Mouse (Mus musculus) erythroblast, embryonic 14.5 days (primary cell): ENCODE results near the gene Dgkz. TPM values are rescaled to one million over a fixed set of nuclear protein-coding genes. Genes with fewer than 3 reads are reported as not detected.

Source experiments
- H3K27me3 ChIP-seq: 2 replicates; pipeline ENCODE4 v1.6.1; 2012; ENCODE audit warnings: inconsistent platforms; ENCODE audit not compliant: control insufficient read depth
- H3K36me3 ChIP-seq: 2 replicates; pipeline ENCODE4 v1.6.1; 2012; ENCODE audit warnings: mild to moderate bottlenecking, inconsistent platforms; ENCODE audit not compliant: control insufficient read depth
- H3K4me1 ChIP-seq: 2 replicates; pipeline ENCODE4 v1.6.1; 2012; ENCODE audit warnings: inconsistent platforms; ENCODE audit not compliant: control insufficient read depth
- H3K4me3 ChIP-seq: replicated peaks from 2 replicates; pipeline ENCODE3; 2012; ENCODE audit warnings: moderate library complexity, mild to moderate bottlenecking, inconsistent platforms
- H3K9me3 ChIP-seq: 2 replicates; pipeline ENCODE4 v1.6.1; 2012; ENCODE audit warnings: low read length, inconsistent platforms, mixed read lengths; ENCODE audit not compliant: control insufficient read depth
- GATA1 ChIP-seq: IDR thresholded peaks from 2 replicates; pipeline ENCODE4 v1.6.1; 2012; ENCODE audit warnings: low read length, inconsistent platforms, mixed read lengths
- TAL1 ChIP-seq: IDR thresholded peaks from 3 replicates; pipeline ENCODE4 v1.6.1; 2012; ENCODE audit warnings: low read length, inconsistent platforms, mixed read lengths
- polyA plus RNA-seq: library from polyadenylated mRNA; stranded (reverse); fragments of >175 nt; gene quantifications from 2 replicates; pipeline ENCODE4 v1.2.3, GENCODE M21; 2012

Dgkz gene
- polyA plus RNA-seq, 1 experiment: 6.0 TPM

DNA sequence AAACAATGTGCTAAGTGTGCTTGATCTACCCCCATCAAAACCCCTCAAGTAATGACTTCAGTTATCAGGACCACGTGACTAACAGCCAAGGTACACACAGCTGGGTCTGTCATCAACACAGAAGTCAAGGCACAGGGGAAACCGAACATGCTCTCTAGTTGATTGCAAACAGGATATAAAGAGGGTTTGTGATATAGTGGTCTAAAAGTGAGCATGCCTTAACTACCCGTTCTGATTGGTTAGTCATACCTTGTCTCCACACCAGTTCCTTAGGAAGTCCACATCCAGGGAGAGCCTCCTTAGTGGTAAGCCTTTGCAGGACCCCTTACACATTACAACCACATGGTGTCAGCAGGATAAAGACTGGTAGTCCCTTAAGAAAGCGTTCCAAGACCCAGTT is 55.5 kb downstream of the Dgkz start:
- Histone ChIP-seq H3K4me1 (peaks cover 49% of the 10 kb centered on the region), H3K9me3 (no peaks in the 10 kb centered on the region; the same call in 1 of the 2 replicates)

DNA sequence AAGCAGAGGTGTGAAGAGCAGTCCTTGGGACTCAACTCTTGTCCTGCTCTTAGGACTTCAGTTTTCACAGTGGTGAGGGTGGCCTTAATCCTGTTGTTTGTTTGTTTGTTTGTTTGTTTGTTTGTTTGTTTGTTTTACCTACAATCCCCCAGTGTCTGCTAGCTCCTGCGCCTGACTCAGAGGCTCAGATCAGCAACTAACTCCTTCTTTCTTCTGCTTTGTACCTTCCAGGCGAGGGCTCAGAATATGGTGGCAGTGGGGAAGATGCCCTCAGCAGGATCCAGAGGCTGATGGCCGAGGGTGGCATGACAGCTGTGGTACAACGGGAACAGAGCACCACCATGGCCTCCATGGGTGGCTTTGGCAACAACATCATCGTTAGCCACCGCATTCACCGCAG is 58.6 kb downstream of the Dgkz start:
- Histone ChIP-seq H3K4me1 (peaks cover 54% of the 10 kb centered on the region), H3K9me3 (no peaks in the 10 kb centered on the region; the same call in 1 of the 2 replicates), H3K36me3 (peaks cover 65% of the 10 kb centered on the region), H3K4me3 (no peak overlapping the region), H3K27me3 (peaks cover 22% of the 10 kb centered on the region)
- TF ChIP-seq GATA1: no peak
- TF ChIP-seq TAL1: no peak

More for the DNA sequence above, 55.5 kb downstream of the Dgkz start:
- Histone ChIP-seq H3K36me3 (peaks cover 36% of the 10 kb centered on the region), H3K4me3 (no peak overlapping the region), H3K27me3 (peaks cover 52% of the 10 kb centered on the region)
- TF ChIP-seq GATA1 (no peak), TAL1 (no peak)

DNA sequence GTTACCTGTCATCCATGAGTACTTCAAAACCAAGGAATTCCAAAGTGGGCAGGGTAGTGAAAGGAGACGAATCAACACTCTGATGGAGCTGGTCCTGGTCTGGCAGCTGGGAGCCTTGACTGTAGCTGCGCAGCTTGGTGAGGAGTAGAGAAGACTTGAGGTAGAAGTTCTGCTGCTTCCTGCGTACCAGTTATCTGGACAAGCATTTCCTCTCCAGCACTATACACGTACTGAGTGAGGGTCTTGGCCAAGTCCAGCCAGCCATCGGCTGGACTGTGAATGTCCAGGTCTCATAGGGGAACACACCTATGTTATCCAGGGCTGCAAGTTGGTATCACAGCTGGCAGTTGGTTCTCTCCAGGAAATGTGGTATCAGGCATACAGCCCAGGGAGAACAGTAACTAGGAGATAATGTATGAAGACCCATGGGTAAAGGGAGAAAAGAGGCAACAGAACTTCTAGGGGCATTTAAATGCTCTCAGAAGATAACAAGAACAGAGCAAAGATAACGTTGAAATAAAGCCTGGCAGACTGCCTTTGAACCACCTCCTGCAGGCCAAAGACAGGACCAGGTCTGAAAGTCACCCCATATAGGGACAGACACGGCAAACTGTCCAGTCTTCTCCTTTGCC is 59.2 kb downstream of the Dgkz start:
- Histone ChIP-seq H3K4me3 (no peak overlapping the region), H3K36me3 (peaks cover 71% of the 10 kb centered on the region)
- no peak for TF ChIP-seq GATA1
- TF ChIP-seq TAL1: no peak

DNA sequence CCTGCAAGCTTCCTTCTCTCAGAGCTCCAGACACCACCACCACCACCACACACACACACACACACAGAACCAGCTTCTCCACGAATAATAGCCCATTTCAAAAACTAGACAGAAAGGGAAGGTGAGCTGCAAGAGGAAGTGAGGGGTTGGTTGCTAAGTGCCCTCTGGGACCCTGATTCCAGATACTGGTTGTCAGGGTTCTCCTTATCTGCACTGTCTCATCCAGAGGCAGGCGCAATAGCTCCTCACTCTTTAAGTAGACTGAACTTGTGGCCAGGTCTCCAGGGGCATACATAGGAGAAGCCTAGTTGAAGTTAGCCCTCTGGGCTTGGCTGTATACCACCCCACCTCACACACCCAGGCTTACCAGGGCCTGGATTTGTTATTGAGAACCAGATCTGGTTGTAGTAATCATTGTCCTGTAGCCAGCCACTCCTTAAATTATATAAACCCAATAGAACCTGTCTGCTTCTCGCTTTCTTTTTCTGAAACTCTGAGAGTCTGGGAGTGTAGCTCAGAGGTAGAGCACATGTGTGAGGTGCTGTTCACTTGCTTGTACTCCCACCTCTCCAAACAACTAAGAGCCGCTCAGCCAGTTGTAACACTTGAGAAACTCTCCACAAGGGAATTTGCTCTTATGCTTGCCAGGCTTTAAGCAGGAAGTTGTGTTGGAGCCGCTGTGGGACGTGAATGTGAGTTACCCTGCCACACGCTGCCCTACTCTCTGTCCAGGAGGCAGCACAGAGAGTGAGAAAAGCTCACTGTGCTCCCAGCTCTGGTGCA is 62.1 kb downstream of the Dgkz start:
- TF ChIP-seq GATA1 (no peak), TAL1 (no peak)
- Histone ChIP-seq H3K27me3 (no peaks in the 10 kb centered on the region), H3K9me3 (no peaks in the 10 kb centered on the region), H3K4me3 (no peak overlapping the region), H3K4me1 (peaks cover 44% of the 10 kb centered on the region), H3K36me3 (peaks cover 88% of the 10 kb centered on the region)

More for the DNA sequence above, 59.2 kb downstream of the Dgkz start:
- peaks cover 15% of the 10 kb centered on the region for H3K27me3 ChIP-seq
- H3K9me3 ChIP-seq: no peaks in the 10 kb centered on the region; the same call in 1 of the 2 replicates
- peaks cover 48% of the 10 kb centered on the region for H3K4me1 ChIP-seq

DNA sequence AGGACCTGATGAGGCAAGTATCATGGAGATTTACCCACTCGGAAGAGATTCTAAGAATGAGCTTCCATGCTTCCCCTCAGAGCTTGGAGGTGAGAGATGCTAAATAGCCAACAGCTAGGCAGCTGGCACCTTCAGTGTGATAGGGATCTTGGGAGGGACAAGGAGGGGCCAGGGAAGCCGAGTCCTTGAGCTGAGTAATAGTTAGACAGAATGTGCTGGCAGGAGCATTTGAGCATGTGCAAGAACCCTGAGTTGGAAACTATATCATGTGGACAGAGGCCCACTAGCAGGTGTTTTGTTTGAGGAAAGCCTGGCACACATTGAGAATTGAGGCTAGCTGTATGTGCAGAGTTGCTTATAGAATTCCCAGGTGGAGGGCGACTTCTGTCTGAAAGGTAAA is 63.0 kb downstream of the Dgkz start:
- TF ChIP-seq TAL1 (no peak), GATA1 (no peak)

DNA sequence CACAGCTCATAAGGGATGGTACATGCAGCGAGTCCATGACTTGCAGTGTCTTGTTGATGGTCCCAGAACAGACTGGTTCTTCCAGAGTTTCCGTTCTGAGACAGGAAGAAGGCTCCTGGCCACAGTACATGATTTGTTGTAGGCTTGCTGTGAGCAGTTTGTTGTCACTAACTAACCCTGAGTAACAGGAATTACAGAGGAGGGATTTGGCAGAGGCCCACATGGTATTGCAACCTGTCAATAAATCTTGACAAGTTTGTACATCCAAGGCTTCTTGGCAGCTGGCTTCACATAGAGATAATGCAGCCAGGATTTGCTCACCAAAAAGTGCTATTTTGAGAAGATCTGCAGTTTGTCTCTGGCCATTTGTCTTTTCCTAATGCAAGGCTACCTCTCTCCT is 69.5 kb downstream of the Dgkz start:
- no peaks in the 10 kb centered on the region for H3K27me3 ChIP-seq
- H3K36me3 ChIP-seq: peaks cover 45% of the 10 kb centered on the region
- H3K9me3 ChIP-seq: no peaks in the 10 kb centered on the region
- TF ChIP-seq TAL1: no peak
- no peak for TF ChIP-seq GATA1
- no peak overlapping the region for H3K4me3 ChIP-seq
- peaks cover 7% of the 10 kb centered on the region for H3K4me1 ChIP-seq

More for the DNA sequence above, 63.0 kb downstream of the Dgkz start:
- H3K4me3 ChIP-seq: no peak overlapping the region
- H3K36me3 ChIP-seq: peaks cover 85% of the 10 kb centered on the region
- no peaks in the 10 kb centered on the region for H3K27me3 ChIP-seq
- no peaks in the 10 kb centered on the region for H3K9me3 ChIP-seq
- H3K4me1 ChIP-seq: peaks cover 44% of the 10 kb centered on the region

DNA sequence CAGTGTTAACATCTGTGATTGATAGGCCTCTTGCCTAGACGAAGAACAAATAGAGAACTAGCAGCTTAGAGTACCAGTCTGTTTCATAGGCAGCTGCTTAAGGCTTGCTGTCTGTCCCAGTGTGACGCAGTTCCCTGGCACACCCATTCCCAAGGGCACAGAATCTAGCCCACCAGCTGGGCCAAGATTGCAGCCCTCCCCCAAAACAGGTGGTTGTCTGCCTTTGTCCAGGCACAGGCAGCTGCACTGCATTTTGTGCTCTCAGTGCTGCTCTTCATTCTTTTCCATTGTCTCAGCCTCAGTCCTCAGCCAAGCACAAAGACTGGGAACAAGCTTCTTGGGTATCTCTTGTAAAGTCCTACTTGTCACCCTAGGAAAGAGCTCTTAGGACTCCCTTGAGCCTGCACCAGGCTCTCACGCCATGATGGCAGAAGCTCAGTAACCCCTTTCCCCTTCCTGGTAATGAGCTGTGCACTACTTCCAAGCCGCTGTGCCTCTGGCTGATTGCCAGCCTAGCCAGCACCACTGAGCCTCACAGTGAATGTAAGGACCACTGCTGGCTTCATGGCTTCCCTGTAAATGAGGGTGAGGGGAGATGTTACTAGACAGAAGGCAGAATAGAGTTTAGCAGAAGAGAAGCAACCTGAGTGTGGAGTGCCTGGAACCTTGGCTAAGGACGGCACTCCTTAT is 70.9 kb downstream of the Dgkz start:
- H3K4me1 ChIP-seq: peaks cover 7% of the 10 kb centered on the region
- H3K27me3 ChIP-seq: no peaks in the 10 kb centered on the region
- H3K36me3 ChIP-seq: peaks cover 43% of the 10 kb centered on the region
- no peak overlapping the region for H3K4me3 ChIP-seq
- H3K9me3 ChIP-seq: no peaks in the 10 kb centered on the region
- no peak for TF ChIP-seq GATA1
- TF ChIP-seq TAL1: no peak

DNA sequence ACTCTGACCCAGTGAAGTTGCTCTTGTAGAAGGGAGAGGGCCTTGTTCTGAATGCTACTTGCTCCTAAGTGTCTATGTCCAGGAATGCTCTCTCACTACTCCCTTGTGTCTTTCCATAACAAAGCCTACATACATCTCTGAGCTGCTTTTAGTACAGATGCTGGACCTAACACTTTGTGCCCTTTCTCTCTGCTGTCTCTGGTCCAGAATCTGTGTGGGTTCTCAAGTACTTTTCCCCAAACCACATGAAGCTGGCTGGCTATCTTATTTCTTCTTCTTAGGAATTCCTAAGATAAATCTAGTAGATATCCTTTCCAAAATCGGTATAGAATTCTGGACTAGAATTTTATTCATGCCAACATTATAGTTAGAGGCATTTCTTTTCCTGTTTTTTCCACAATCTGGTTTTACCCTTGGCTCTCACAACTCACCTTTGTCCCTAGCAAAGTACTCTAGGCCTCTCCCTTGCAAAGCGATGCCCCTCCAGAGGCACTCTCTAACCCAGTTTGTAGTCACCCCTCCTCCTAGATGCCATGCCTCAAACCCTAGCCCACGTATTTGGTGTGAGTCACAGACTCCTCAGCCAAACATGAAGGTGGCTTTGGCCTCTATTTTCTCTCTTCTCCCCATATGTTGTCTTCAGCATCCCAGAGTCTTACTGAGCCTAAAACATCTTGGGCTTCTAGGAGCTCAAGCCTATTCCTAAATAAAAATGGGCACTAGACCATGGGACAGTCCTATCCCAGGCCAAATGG is 72.3 kb downstream of the Dgkz start:
- H3K4me1 ChIP-seq: peaks cover 7% of the 10 kb centered on the region
- no peak for TF ChIP-seq GATA1
- no peak for TF ChIP-seq TAL1
- H3K27me3 ChIP-seq: no peaks in the 10 kb centered on the region
- H3K36me3 ChIP-seq: peaks cover 40% of the 10 kb centered on the region
- H3K4me3 ChIP-seq: no peak overlapping the region
- H3K9me3 ChIP-seq: no peaks in the 10 kb centered on the region
